Mouse (Mus musculus) adrenal gland, adult 2 months (tissue): ENCODE results near the gene Rab4a. TPM values are rescaled to one million over a fixed set of nuclear protein-coding genes. Genes with fewer than 3 reads are reported as not detected.
"Not testable (repeated sequence)": the region's sequence is repeated elsewhere in the genome, so short reads cannot be mapped to it uniquely, and the experiment has no call there.

ENCODE experiments used
- DNase-seq: peaks from one replicate; pipeline ENCODE4 v3.0.0; 2021
- polyA plus RNA-seq: library from polyadenylated mRNA; depleted of rRNA; stranded (reverse); fragments of >200 nt; gene quantifications from 2 replicates; pipeline ENCODE4 v1.2.3, GENCODE M21; 2012
- total RNA-seq, 2 experiments: library from RNA; stranded (reverse); gene quantifications; 2 replicates each; pipeline ENCODE4 v1.2.3; 2021

Gene Rab4a
- total and polyA plus RNA-seq, 3 experiments = 13.0 to 26.7 (median 19.2) TPM

- peak; percentile 70 for DNase-seq
Observed at GRCm38 (mm10) chr8:123788416-123789170, 17.2 kb upstream of the Rab4a start.

GRCm38 (mm10) chr8:123789461-123789860 lies 16.3 kb upstream of the Rab4a start:
- no peak for DNase-seq

GRCm38 (mm10) chr8:123789970-123790369 lies 15.8 kb upstream of the Rab4a start:
- DNase-seq = peak; percentile 88

GRCm38 (mm10) chr8:123791101-123791844 lies 14.5 kb upstream of the Rab4a start:
- DNase-seq = no peak

- DNase-seq = no peak
Observed at GRCm38 (mm10) chr8:123791845-123792225, 13.9 kb upstream of the Rab4a start.

- peak; percentile 56 for DNase-seq
Observed at GRCm38 (mm10) chr8:123793900-123794299, 11.9 kb upstream of the Rab4a start.

- no peak for DNase-seq
Observed at GRCm38 (mm10) chr8:123794766-123795165, 11.0 kb upstream of the Rab4a start.

GRCm38 (mm10) chr8:123796758-123797157 lies 9.0 kb upstream of the Rab4a start:
- peak; percentile 57 for DNase-seq

GRCm38 (mm10) chr8:123797928-123798327 lies 7.9 kb upstream of the Rab4a start:
- no peak for DNase-seq

GRCm38 (mm10) chr8:123799434-123799833 lies 6.4 kb upstream of the Rab4a start:
- DNase-seq = no peak

GRCm38 (mm10) chr8:123799885-123800284 lies 5.9 kb upstream of the Rab4a start:
- DNase-seq = no peak

- DNase-seq = no peak
Observed at GRCm38 (mm10) chr8:123800867-123801266, 4.9 kb upstream of the Rab4a start.

- no peak for DNase-seq
Observed at GRCm38 (mm10) chr8:123801538-123801937, 4.2 kb upstream of the Rab4a start.

GRCm38 (mm10) chr8:123803639-123804038 lies 2.1 kb upstream of the Rab4a start:
- no peak for DNase-seq

- DNase-seq = no peak
Observed at GRCm38 (mm10) chr8:123804586-123804985, 1.2 kb upstream of the Rab4a start.

- no peak for DNase-seq
Observed at GRCm38 (mm10) chr8:123805209-123805717, 522 bp upstream of the Rab4a start.

GRCm38 (mm10) chr8:123806374-123806935 lies 670 bp downstream of the Rab4a start:
- DNase-seq = no peak

GRCm38 (mm10) chr8:123807024-123807431 lies 1.2 kb downstream of the Rab4a start:
- no peak for DNase-seq

- DNase-seq = no peak
Observed at GRCm38 (mm10) chr8:123807852-123808573, 2.2 kb downstream of the Rab4a start.

GRCm38 (mm10) chr8:123808671-123809070 lies 2.9 kb downstream of the Rab4a start:
- DNase-seq = no peak

GRCm38 (mm10) chr8:123809342-123809741 lies 3.6 kb downstream of the Rab4a start:
- DNase-seq = not testable (repeated sequence)

- no peak for DNase-seq
Observed at GRCm38 (mm10) chr8:123812227-123812626, 6.4 kb downstream of the Rab4a start.
